Mouse (Mus musculus) hematopoietic stem cell, adult 5-6 weeks (primary cell): ENCODE results near the gene Sntg2. TPM values are rescaled to one million over a fixed set of nuclear protein-coding genes. Genes with fewer than 3 reads are reported as not detected.

Source experiments
- ATAC-seq, 2 experiments: fragments of 125-278 bp in 1 of 2; replicated peaks in 1 of 2; 2 replicates each; pipeline ENCODE4 v1.8.0; 2016 to 2017; ENCODE audit warnings: inconsistent platforms in 2 of 2, mild to moderate bottlenecking in 2 of 2, moderate number of reproducible peaks in 2 of 2, low read depth in 1 of 2, moderate TSS enrichment in 1 of 2; ENCODE audit not compliant: low FRiP score in 2 of 2, poor library complexity in 2 of 2, severe bottlenecking in 2 of 2, insufficient read depth in 1 of 2, low TSS enrichment in 1 of 2
- total RNA-seq: library from RNA; stranded (forward); fragments of 172-1452, 232-1000 nt; gene quantifications from 2 replicates; pipeline ENCODE4 v1.2.3, GENCODE M21; 2017

Sntg2 gene
- total RNA-seq, 1 experiment from 2014 or later, result 5.0 TPM

DNA sequence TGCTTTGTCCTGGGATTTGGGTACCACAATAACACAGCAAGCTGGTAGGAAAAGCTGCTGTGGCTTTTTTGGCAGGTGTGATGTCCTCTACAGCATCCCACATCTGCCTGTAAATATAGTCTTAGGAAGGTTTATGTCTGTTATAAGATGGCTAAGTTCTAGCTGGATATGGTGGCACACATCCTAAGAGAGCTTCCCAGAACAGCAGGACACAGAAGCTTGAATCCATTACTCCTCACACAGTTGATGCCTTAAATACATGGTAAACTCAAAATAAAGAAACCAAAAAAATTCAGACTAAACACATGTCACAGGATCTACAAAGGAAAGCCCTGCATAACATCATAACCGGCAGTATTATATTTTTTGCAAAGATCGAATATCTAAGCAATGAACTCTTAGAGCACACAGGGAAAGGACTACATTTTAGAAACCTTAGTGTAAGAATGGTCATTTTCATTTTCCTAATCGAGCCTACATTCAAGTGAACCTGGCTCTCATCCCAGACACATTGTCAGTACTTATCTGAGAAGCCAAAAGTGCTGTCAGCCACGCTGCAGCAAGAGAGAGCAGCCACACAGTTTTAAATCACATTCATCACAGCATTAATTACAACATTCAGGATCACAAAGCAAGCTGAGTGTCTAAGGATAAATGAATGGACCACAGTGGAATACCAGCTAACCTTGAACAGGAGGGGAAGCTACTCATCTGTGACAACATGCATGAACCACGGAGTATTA, 64.8 kb downstream of the Sntg2 start:
- no peak for ATAC-seq

DNA sequence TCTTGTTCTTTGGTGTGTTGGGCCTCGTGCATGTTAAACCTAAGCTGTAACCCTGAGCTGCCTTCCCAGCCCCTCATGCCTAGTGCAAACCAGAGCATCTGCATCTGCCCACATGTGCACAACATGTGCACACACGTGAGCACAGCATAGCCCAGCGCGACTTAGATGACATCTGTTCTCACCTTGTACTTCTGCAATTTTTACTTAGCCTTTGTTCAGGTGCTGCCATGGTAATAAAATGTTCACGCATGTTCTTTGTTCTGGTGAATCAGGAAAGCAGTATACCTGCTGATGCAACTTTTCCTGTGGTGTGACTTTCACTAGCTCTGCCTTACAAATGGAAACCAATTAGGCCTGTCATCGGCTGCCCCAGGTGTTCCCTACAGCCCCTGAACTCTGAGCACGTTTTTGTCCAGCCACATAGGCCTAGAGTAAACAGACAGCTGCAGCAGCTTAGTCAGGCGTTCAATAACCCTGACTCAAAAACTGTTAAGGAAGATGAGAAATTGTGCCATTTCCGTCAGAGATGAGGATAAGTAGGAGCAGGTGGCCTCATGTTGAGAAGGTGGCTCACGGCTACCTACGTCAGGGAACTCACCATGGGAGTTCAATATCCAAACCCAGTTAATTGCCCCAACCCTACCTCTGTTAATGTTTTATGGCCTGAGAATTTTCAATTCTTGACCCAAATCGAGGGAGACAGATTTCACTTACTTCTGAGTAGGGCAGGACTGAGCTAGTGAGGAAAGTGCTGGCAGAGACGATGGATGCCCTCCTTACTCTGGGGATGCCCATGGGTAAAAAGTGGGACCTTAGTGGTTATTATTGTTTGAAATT, 80.2 kb downstream of the Sntg2 start:
- no peak for ATAC-seq

DNA sequence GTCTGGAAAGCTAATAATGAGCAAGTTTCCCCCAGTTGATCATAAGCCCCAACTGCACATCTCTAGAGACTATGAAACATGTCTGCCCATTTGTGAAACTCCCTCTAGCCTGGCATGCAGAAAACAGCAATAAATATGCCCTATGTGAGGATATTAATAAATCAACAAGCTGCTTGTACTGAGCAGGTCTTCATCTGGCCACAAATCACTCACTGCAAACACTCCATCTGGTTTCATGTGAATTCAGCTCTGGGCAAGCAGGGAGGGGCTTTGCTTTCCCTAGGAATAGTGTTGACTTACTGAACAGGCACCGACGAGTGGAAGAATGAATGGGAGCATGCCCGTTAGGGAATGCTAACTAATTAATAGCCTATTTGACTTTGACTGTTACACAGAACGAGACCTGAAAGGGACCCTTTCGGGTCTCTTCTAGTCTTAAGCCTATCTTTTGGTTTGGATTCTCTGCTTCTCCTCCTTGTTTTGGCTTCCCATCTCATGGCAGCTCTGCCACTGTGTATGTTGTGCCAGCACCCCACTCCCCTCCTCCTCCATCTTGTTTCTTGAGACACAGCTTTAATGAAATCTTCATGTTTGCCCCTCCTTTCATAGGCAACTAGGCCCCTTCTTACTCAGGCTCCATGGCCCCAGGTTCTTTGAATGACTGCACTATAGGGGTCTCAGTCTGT, 86.1 kb downstream of the Sntg2 start:
- no peak for ATAC-seq

DNA sequence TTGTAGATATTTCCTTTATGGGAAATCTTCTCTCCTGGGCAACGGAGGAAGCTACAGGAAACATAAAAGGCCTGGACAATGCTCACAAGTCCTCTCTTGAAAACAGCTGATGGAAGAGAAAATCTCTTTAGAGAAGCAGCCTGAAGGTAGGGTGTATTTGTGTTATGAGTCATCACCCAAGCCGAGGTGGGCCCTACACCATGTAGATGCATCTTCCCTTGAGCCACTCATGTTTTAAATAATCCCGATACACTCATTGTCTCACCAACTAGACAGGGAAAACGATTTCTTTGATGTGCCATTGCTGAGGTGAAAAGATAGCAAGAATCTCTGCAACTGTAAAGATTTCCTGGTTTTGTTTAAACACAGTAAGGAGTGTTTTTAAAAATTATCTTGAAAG, 89.4 kb downstream of the Sntg2 start:
- no peak for ATAC-seq

DNA sequence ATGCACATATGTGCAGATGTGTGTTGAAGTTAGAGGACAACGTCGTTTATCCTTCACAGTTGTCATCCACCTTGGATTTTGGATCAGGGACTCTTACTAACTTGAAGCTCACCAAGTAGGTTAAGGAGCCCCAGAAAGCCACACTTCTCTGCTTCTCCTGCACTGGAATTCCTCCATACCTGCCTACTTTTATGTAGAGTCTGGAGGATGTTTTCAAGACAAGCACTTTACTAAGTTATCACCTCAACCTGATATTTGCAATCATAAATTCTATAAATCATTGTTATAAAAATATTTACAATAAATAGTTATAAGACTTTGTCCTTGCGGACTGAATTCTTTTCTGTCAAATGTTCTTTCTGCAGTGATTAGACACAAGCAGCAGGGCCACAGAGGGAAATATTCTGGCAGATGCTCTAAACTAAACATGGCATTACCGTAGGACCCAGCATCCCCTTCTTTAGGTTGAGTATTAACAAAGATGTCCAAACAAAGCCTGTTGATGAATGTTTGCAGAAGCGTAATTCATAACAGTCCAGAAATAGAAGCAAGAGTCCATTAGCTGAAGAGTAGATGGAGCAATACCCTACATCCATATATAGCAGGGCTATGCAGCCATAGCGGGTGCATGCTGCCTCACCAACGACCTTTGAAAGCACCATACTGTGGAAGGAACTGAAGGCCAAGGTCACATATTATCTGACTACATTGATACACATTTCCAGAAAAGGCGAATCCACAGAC, 100.8 kb downstream of the Sntg2 start:
- ATAC-seq, result no peak

DNA sequence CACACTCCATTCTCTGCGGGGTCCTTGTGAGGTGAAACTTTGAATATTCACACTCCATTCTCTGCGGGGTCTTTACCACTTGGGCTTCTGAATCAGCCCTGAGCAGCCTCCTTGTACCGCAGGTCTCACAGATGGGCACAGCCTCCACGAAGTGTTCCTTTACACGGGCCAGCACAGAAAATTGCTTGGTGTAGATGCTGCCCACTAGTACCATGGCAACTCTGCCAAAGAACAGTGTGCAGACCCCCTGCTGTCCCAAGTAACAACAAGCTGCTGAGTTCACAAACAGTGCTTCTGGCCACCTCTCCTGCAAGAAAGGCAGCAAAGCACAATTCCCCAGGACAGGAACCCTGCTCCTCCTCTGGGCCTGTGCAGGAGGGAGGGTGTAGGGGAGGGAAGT, 109.0 kb downstream of the Sntg2 start:
- ATAC-seq, result no peak

DNA sequence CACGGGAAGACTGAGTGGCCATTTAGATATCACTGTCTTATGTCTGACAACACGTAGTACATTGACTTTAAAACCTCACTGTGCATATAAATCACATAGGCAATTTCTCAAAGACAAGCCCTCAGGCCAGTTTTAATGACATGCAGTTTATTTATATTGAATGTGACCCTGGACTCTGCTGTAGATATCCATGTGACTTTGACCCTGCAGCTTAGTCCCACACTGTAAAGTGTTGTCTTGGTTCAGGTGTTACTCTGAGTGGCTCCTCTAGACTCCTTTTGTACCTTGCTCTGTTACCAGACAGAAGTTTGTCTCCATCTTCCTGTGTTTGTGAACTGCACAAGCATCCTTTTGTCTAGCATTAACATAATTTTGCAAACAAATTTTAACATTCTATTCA, 112.0 kb downstream of the Sntg2 start:
- ATAC-seq, result no peak

DNA sequence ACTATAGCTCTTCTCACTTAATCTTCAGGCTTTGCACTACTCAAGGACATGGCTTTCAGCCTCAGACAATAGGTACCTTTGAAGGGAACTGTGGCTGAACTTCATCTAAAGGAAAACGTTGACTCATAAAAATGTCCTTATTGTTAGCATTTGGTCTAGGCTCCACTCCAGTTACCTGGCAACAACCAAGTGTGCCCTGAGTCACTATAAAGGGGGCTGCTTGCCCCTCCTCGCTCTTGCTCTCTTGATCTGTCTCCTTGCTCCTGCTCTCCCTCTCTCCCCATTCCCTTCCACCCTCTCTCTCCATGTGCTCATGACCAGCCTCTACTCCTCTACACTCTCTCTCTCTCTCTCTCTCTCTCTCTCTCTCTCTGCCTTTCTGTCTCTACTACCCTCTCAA, 114.5 kb downstream of the Sntg2 start:
- no peak for ATAC-seq

DNA sequence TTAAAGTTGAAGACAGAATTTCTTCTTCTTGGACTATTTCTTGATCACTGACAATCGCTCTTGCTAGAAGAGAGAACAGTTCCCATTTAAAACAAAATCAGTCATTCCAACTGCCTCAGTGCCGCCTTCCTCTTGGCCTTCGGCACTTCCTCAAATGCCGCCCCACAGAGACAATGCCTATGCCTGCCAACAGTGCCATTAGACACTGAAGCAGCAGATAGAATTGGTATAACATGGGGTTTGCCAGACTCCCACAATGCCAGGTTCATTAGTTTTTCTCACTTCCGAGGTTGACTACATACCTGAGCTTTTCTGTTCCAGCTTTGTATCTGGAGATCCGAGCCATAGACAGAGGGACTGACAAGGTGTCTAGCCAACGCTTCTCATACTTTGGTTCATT, 115.5 kb downstream of the Sntg2 start:
- peak; percentile 58 to 60; a peak in 3 of 4 replicates for ATAC-seq

DNA sequence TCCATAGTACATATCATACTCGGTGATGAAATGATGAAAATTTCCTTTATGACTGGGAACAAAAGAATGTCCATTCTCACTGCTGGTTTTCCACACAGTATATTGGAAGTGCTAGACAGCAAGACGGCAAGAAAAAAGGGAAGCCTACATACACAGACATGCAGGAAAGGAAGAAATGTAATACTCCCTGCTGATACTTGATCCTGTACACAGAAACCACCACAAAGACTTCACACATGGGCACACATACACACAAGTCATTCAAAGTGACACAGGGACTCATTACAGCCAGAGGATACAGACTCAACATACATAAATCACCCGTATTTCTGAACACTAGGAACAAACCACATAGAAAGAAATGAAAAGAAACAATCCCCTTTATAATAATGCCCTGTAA, 117.0 kb downstream of the Sntg2 start:
- no peak for ATAC-seq

DNA sequence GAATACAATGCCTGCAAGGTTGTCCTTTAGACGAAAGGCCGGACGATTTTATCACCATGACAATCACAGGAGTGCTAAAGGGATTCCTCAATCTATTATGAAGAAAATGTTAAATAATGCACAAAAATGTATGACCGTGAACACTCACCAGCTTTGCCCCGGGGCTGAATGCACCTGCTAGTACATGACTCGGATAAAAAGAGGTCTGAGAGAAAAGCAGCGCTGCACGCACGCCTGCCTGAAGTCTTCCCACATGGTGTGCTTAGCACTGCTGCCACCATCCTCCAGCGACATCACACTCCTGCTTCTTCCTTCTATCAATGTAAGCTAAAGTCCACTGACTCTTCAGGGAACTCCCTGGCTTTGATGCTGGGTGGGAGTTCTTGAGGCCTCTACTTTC, 118.6 kb downstream of the Sntg2 start:
- ATAC-seq, result no peak

DNA sequence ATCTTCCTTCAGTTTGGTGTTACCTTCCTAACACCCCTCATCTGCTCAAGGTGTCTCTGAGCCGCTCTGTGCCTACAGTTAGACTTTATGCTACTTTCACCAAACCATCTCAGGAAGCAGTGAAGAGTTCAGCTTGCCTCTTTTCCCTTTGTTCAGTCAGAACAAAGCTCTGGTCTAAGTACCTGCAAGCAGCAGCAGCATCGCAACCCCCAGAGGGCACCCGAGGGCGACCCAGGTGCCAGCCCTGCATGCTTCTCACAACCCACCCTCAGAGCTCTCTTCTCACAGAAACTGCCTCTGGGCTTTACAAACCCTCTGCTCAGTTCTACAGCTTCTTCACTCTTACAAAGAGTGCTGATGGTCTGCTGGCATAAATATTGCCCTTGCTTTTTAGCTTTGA, 120.8 kb downstream of the Sntg2 start:
- ATAC-seq, result no peak

DNA sequence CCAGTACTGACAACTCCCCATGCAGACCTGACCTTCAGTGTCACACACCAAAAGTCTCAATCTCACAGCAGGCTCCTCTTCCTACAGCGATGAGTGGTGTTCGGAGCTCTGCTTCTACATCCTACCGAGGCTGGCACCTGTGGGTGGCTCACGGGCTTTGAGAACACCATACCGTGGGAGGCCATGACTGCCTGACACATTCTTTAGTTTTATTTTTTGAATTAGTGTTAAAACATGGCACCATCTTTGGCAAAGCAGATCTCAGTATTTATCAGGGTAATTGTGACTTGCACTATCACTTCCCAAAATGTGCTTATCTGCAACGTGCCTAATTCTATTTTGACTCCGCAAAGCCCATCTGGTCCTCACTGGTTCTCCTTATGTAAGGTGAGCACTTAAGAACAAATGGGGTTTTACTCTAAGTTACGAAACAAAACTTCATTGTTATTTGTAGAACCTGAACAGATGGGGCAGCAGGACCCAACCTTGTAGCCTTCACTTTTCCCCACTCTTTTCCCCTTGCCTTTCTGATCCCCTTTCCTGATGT, 121.8 kb downstream of the Sntg2 start:
- ATAC-seq, result no peak

DNA sequence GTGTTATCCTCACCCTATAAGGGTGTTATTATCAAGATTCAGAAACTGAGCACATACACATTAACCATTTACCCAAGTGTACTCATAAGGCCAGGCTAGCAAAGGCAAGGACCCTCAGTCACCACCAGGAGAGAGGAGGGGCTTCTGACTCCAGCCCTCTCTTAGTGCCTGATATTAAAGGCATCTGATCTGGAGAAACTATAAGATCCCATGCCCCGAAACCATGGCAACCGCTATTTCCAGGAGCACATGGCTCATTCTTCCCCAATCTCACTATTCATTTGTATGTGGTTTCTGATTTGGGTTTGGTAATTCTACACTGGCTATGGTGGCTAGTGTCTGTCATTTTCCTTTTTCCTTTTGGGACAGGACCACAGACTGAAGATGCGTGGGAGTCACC, 124.1 kb downstream of the Sntg2 start:
- no peak for ATAC-seq

DNA sequence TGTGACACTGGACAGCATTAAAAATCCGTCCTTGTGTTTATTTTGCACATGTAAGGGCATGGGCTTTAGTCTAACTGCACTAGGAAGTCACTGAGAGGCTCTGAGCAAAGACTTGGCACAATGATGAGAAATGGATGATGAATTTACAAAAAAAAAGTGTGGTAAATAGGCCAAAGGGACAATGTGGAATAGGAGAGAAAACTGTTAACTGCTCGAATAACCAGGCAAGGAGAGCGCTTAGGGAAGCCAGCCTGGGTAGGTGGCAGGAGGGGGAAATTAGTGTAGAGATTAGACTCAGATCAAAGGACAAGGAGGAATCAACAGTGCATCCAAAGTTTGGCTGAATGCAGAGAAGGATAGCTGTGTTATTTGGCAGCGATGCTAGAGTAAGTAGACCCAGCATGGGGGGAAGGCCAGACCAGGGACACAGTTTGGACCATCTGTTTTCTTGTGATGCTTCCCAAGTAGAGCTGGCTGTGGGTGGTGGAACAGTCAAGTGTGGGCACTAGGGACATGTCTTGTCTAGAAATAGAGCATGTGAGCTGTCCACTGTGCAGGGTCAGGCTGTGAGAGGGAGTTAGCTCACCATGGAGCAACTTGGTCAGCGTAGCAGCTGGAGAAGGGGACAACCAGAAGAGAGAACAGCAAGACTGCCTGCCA, 126.8 kb downstream of the Sntg2 start:
- no peak for ATAC-seq

DNA sequence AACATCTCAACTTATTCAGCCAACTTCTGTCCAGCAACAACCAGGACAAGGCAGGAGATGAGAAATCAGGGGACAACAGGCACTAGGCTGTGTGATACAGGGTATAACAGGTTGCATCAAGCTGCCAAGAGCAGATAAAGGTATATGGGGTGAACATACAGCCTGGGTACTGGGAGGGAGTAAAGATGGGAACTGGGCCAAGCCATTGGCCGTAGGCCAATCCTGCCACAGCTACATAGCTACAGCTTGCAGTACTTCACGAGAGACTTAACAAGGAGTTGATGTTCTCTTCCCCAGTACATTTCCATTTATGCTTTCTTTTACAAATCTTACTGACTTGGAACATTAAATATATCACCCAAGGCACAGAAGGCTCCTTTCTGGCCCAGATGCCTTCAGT, 129.0 kb downstream of the Sntg2 start:
- no peak for ATAC-seq

DNA sequence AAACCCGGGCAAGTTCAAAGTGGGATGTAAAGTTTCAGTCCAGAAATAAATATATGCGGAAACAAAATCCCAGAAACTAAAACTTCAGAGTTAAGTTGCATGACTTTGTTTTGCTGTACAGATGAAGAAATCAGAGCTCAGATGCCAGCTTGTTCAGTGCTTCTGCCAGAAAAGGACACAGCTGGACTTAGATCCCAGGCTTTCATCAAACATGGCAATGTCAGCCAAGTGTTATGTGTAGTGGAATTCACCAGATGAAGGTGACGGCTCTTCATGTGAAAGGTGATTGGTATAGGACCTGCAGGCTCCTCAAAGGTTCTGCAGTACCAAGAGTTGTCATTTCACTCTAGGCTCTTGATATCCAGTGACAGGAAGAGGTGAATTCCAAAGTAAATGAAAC, 132.3 kb downstream of the Sntg2 start:
- no peak for ATAC-seq
